ENCODE assay signal across 8 mouse cellular contexts in genomic region chr4:137356674-137357510, GRCm38 (mm10). TPM values are rescaled to one million over a fixed set of nuclear protein-coding genes. Genes with fewer than 3 reads are reported as not detected.
DNase-seq lines count a peak whose midpoint lies in the region; ATAC-seq and TF ChIP-seq lines count a peak whose summit lies in the region.

No protein-coding gene starts in this region.

- 0 out of 2 replicates have a peak, but pooled peaks cover 4% of the 10 kb centered on the region for H3K27me3 ChIP-seq in hindbrain, embryonic 13.5 days

- H3K4me1 ChIP-seq in hindbrain, embryonic 13.5 days (replicated peaks): peaks cover 36% of the 10 kb centered on the region

- peak overlapping the region; percentile 80 for H3K4me2 ChIP-seq in hindbrain, embryonic 13.5 days

- intact Hi-C loops in left cerebral cortex, adult 2 months (cut with DNase I): loop anchor here (5.0 kb wide), 1 partner anchor 235 kb away; the partner anchor contains the start of gene Usp48

- H3K4me3 ChIP-seq in hindbrain, embryonic 13.5 days: peak overlapping the region; percentile 98
- peak overlapping the region; percentile 94 for H3K4me3 ChIP-seq in left cerebral cortex, adult 2 months
- peak overlapping the region; percentile 57 for H3K4me3 ChIP-seq in macrophage (ENCODE audit: inconsistent target)

- 0% methylated on average over 54 of the region's 90 CpGs for WGBS in hindbrain, embryonic 13.5 days
- WGBS in macrophage (ENCODE audit: missing documents): under 1% methylated on average over 31 of the region's 90 CpGs

- no peaks in the 10 kb centered on the region for H3K9me3 ChIP-seq in hindbrain, embryonic 13.5 days

- peak overlapping the region; percentile 99 for H3K27ac ChIP-seq in hindbrain, embryonic 13.5 days
- peak overlapping the region; percentile 94 for H3K27ac ChIP-seq in left cerebral cortex, adult 2 months
- H3K27ac ChIP-seq in macrophage: peak overlapping the region; percentile 49

- DNase-seq in MN1 (ENCODE audit: low spot score): peak; percentile 84
- DNase-seq in cerebellum, adult 9-11 months: peak; percentile 77
- DNase-seq in frontal cortex, postnatal 10 days (ENCODE audit: low spot score in 2 of 2): peak; percentile 46 to 57
- peak; percentile 57 to 59 for DNase-seq in left cerebral cortex, adult 2 months (ENCODE audit: extremely low spot score in 1 of 2, low spot score in 2 of 2)
- DNase-seq in right cerebral cortex, adult 18-20 months: peak; percentile 42
- peak; percentile 60 for DNase-seq in urinary bladder, postnatal 25 days (ENCODE audit: low spot score)

- no peaks in the 10 kb centered on the region for H3K36me3 ChIP-seq in hindbrain, embryonic 13.5 days
- H3K36me3 ChIP-seq in macrophage (ENCODE audit: inconsistent target): no peaks in the 10 kb centered on the region

- TF ChIP-seq CTCF in left cerebral cortex, adult 2 months (IDR thresholded peaks at IDR 0.05): no peak

- peak overlapping the region; percentile 100 for H3K9ac ChIP-seq in hindbrain, embryonic 13.5 days

- peaks cover 48% of the 10 kb centered on the region for H3K79me2 ChIP-seq in macrophage (ENCODE audit: inconsistent target)

- peak; percentile 77 for ATAC-seq in hindbrain, embryonic 13.5 days (ENCODE audit: low FRiP score)

RNA-seq across cellular contexts. Expression of gene Cdc42, which starts 0.6 kb away (rescaled TPM):
- 840 and 841 TPM in 2 replicates for polyA plus RNA-seq in hindbrain, embryonic 13.5 days (2015; fragmentation: Nextera tagmentation; extraction: Ambion mirVana)
- total RNA-seq in left cerebral cortex, adult 2 months (2021): 100 to 1,000 TPM; 294 to 318 TPM
- 100 to 1,000 TPM; 124 to 290 (median 239) TPM for total RNA-seq in macrophage (2018; cell fraction: chromatin; rRNA removed)
- total RNA-seq in macrophage (2018; cell fraction: cytosol; rRNA removed): 100 to 1,000 TPM; 731 to 913 (median 795) TPM
- total RNA-seq in macrophage (2018; cell fraction: nucleus; rRNA removed): 100 to 1,000 TPM; 294 to 817 (median 419) TPM
- 706 to 958 TPM (median 881 TPM) in 3 replicates for polyA plus RNA-seq in macrophage (2018)

RNA-seq across cellular contexts. Expression of gene Cela3a, which starts 52.7 kb away (rescaled TPM):
- polyA plus RNA-seq in hindbrain, embryonic 13.5 days (2015; fragmentation: Nextera tagmentation; extraction: Ambion mirVana): not detected in 2 replicates
- not detected for total RNA-seq in left cerebral cortex, adult 2 months (2021)
- total RNA-seq in macrophage (2018; cell fraction: chromatin; rRNA removed): not detected
- not detected for total RNA-seq in macrophage (2018; cell fraction: cytosol; rRNA removed)
- total RNA-seq in macrophage (2018; cell fraction: nucleus; rRNA removed): not detected
- polyA plus RNA-seq in macrophage (2018): not detected in 3 replicates

Comparison
In these comparisons a context has a peak if more than half of its experiments do, and no peak if none do; other contexts are left out.
1. Peak in every context shown above with its lines: DNase-seq, ATAC-seq, H3K4me3 ChIP-seq and H3K27ac ChIP-seq.
2. H3K27ac ChIP-seq: peak in every context shown above with its lines; median percentile 99 in hindbrain, embryonic 13.5 days; 94 in left cerebral cortex, adult 2 months; 49 in macrophage.